Mouse (Mus musculus) cortical plate, adult 2 months (tissue): ENCODE data around the gene Zp1.

Experiments used
- CTCF ChIP-seq: fragments of 200-500 bp; IDR thresholded peaks from 2 replicates; pipeline ENCODE4 v1.5.1; 2011; ENCODE audit warnings: mild to moderate bottlenecking, control low read depth, low read length; ENCODE audit not compliant: insufficient read depth; ENCODE audit errors: extremely low read depth
- POLR2A ChIP-seq: fragments of 200-500 bp; IDR thresholded peaks from 2 replicates; pipeline ENCODE4 v1.6.1; 2011; ENCODE audit warnings: mild to moderate bottlenecking, low read length, control low read depth; ENCODE audit not compliant: insufficient read depth; ENCODE audit errors: extremely low read depth

DNA sequence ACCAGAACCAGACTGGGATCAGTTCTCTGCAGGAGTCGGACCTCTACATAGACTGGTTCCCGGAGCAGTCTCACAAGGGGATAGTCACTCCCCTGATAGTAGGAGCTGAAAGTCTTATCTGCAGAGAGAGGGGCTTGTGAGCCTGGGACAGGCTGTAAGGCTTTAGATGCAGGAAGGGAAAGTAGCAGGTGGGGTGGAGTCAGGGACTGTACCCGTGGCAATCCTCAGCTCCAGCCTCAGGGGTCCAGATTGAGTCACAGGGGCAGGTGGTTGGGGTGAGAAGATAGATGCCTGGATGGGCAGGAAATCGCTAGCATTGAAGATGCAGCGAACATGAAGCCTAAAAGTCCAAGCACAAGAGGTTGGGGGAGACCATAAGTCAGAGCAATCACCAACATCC is 3.9 kb downstream of the Zp1 start:
- TF ChIP-seq POLR2A (no peak), CTCF (no peak)
